Mouse (Mus musculus): ENCODE data around the gene Kcnc4.

DNA sequence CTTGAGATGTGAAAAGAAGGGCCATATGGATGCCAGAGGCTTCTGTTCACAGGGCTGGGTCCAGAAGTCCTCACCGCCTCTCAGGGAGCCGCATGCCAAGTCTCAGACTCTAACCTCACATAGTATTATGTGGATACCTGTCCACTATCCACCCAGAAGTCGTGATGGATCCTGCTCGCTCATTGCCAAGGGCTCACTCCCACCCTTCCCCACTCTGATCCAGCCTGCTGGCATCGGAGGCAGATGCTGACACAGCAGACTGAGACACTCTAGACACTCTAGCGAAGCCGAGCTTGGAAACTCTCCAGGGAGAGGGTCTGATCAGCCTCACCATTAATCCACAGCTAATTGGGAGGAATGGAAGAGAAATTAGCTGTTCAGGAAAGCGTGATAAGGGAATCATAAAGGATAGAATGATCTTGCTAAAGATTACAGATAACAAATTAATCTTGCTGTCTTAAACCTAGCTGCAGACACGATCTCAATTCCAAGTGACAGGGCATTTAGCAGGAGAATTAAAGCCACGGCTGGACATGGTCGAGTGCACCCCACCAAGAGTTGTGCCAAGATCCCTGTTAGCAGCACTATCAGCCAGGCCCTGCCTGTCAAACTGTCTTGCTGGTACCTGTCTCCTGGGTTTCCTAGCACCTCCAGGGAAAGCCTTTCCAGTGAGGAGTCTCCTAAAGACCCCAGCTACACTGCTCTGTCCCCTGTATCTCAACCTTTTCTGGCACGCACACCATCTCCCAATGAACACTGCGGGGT is 36.9 kb upstream of the Kcnc4 start:
- TF ChIP-seq CTCF (IDR thresholded peaks at IDR 0.05; ENCODE audit: control insufficient read depth, insufficient read depth, low read length): no peak
- TF ChIP-seq POLR2A (IDR thresholded peaks at IDR 0.05; ENCODE audit: borderline replicate concordance, control insufficient read depth, low read depth, low read length): no peak

All from bone marrow, adult 2 months (tissue).